Mouse (Mus musculus): ENCODE measurements around the gene 9930022D16Rik.

The 9930022D16Rik gene

GRCm38 (mm10) chr11:109413617-109414016 is at the start of gene 9930022D16Rik:
Gene 9930022D16Rik (plus strand): TSS chr11:109413917.
- no peak for DNase-seq (ENCODE audit: extremely low spot score, low read depth, low spot score)

- no peak for DNase-seq (ENCODE audit: extremely low spot score, low read depth, low spot score)
Observed at GRCm38 (mm10) chr11:109364337-109364736, 49.4 kb upstream of the 9930022D16Rik start.

GRCm38 (mm10) chr11:109364881-109365280 is 48.8 kb upstream of the 9930022D16Rik start:
- DNase-seq (ENCODE audit: extremely low spot score, low read depth, low spot score) = no peak

GRCm38 (mm10) chr11:109365818-109366217 is 47.9 kb upstream of the 9930022D16Rik start:
- DNase-seq (ENCODE audit: extremely low spot score, low read depth, low spot score) = no peak

- no peak for DNase-seq (ENCODE audit: extremely low spot score, low read depth, low spot score)
Observed at GRCm38 (mm10) chr11:109366802-109367579, 46.7 kb upstream of the 9930022D16Rik start.

GRCm38 (mm10) chr11:109369026-109369637 is 44.6 kb upstream of the 9930022D16Rik start:
- no peak for DNase-seq (ENCODE audit: extremely low spot score, low read depth, low spot score)

- DNase-seq (ENCODE audit: extremely low spot score, low read depth, low spot score) = no peak
Observed at GRCm38 (mm10) chr11:109375412-109375811, 38.3 kb upstream of the 9930022D16Rik start.

- no peak for DNase-seq (ENCODE audit: extremely low spot score, low read depth, low spot score)
Observed at GRCm38 (mm10) chr11:109376484-109377143, 37.1 kb upstream of the 9930022D16Rik start.

- no peak for DNase-seq (ENCODE audit: extremely low spot score, low read depth, low spot score)
Observed at GRCm38 (mm10) chr11:109377477-109377876, 36.2 kb upstream of the 9930022D16Rik start.

- DNase-seq (ENCODE audit: extremely low spot score, low read depth, low spot score) = no peak
Observed at GRCm38 (mm10) chr11:109378051-109378450, 35.7 kb upstream of the 9930022D16Rik start.

GRCm38 (mm10) chr11:109380662-109381061 is 33.1 kb upstream of the 9930022D16Rik start:
- no peak for DNase-seq (ENCODE audit: extremely low spot score, low read depth, low spot score)

GRCm38 (mm10) chr11:109385296-109385695 is 28.4 kb upstream of the 9930022D16Rik start:
- no peak for DNase-seq (ENCODE audit: extremely low spot score, low read depth, low spot score)

- no peak for DNase-seq (ENCODE audit: extremely low spot score, low read depth, low spot score)
Observed at GRCm38 (mm10) chr11:109389046-109389445, 24.7 kb upstream of the 9930022D16Rik start.

- DNase-seq (ENCODE audit: extremely low spot score, low read depth, low spot score) = no peak
Observed at GRCm38 (mm10) chr11:109391200-109391599, 22.5 kb upstream of the 9930022D16Rik start.

- no peak for DNase-seq (ENCODE audit: extremely low spot score, low read depth, low spot score)
Observed at GRCm38 (mm10) chr11:109391760-109392159, 22.0 kb upstream of the 9930022D16Rik start.

GRCm38 (mm10) chr11:109392601-109393000 is 21.1 kb upstream of the 9930022D16Rik start:
- no peak for DNase-seq (ENCODE audit: extremely low spot score, low read depth, low spot score)

GRCm38 (mm10) chr11:109394758-109395157 is 19.0 kb upstream of the 9930022D16Rik start:
- DNase-seq (ENCODE audit: extremely low spot score, low read depth, low spot score) = no peak

- no peak for DNase-seq (ENCODE audit: extremely low spot score, low read depth, low spot score)
Observed at GRCm38 (mm10) chr11:109395291-109395690, 18.4 kb upstream of the 9930022D16Rik start.

GRCm38 (mm10) chr11:109406431-109406830 is 7.3 kb upstream of the 9930022D16Rik start:
- DNase-seq (ENCODE audit: extremely low spot score, low read depth, low spot score) = no peak

- no peak for DNase-seq (ENCODE audit: extremely low spot score, low read depth, low spot score)
Observed at GRCm38 (mm10) chr11:109410197-109410980, 3.3 kb upstream of the 9930022D16Rik start.

GRCm38 (mm10) chr11:109414802-109415201 is 1.1 kb downstream of the 9930022D16Rik start:
- no peak for DNase-seq (ENCODE audit: extremely low spot score, low read depth, low spot score)
